Mouse (Mus musculus): Measurements from ENCODE around the gene Tgif1.

The Tgif1 gene

GRCm38 (mm10) chr17:70853436-70853905, at the start of gene Tgif1:
Tgif1 (minus strand) TSS chr17:70853546.
- in situ Hi-C loops (cut with MboI, MseI) = loop anchor here (5.0 to 25.0 kb wide), 2 partner anchors 134 to 1441 kb away; no protein-coding TSS in a partner anchor

- in situ Hi-C loops (cut with MboI, MseI) = no loop called here
These were observed 47.3 kb upstream of the Tgif1 start for GRCm38 (mm10) chr17:70900660-70901059.

- in situ Hi-C loops (cut with MboI, MseI) = no loop called here
These were observed 46.3 kb upstream of the Tgif1 start for GRCm38 (mm10) chr17:70899642-70900041.

GRCm38 (mm10) chr17:70894867-70895266, 41.5 kb upstream of the Tgif1 start:
- in situ Hi-C loops (cut with MboI, MseI) = no loop called here

GRCm38 (mm10) chr17:70893151-70893550, 39.8 kb upstream of the Tgif1 start:
- in situ Hi-C loops (cut with MboI, MseI) = no loop called here

DNA sequence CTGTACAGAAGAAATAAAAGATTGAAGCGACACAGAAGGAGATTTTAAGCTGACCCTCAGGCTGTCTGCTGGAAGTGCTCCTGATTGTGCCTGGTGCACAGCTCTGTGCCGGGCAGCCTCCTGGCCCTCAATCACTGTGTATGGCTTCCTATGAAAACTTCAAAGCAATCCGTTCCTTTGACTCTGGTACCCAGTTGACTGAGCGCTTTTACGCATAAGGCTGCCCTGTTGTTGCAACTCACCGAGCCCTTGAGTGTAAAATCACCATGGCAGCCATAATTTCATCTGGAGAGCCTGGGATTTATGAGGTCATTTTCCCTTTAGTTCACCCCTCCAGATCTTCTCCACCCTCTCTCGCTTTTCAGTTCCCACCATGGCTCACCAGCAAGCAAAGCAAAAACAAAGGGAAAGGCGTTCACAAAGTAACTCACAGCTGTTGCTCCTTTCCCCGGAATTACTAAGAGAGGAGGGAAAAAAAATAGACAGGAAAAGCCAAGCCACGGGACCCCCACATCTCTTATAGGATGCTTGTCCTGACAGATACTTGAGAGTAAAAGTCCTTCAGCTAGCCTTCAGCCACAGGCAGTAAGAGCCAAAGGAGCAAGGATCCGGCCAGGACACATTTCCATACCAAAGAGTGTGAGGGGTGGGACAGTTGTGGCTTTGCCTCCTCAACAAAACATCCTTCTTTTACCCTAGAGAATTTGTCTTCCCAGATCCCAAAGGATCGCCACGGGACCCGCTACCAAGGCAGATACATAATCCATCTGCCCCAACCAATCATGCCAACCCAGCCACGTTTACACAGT, 39.1 kb upstream of the Tgif1 start:
- in situ Hi-C loops (cut with MboI, MseI) = no loop called here

DNA sequence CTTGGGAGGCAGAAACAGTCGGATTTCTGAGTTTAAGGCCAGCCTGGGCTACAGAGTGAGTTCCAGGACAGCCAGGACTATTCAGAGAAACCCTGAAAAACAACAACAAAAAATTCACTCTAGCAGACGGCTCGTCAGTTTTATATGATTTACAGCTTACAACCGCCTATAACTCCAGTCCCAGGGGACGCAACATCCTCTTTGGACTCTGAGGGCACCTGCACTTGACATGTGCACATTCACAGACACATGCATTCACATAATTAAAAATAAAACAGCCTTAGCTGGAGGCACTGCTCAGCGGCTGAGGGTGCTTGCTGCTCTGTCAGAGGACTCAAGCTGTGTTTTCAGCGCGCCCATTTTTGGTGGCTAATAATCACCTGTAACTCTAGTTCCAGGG, 37.2 kb upstream of the Tgif1 start:
- in situ Hi-C loops (cut with MboI, MseI) = no loop called here

DNA sequence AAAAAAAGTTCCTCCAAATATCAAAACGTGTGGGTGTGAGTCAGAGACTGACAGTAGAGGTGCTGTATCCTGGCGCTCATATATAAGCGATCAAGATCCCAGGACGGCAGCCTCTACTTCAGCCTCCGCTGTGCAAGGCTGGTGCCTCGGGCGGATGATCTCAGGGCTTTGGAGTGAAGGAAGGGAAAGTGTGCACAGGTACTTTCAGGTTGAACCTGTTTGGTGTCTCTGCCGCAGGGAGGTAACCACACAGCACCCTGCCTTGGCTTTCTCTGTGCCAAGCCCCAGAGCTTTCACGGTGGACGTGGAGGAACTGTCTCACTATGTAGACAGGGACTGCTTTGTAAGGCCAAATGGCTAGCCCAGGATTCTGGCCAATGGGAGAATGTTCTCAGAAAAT, 35.3 kb upstream of the Tgif1 start:
- in situ Hi-C loops (cut with MboI, MseI) = no loop called here

GRCm38 (mm10) chr17:70887848-70888247, 34.5 kb upstream of the Tgif1 start:
- in situ Hi-C loops (cut with MboI, MseI) = no loop called here

DNA sequence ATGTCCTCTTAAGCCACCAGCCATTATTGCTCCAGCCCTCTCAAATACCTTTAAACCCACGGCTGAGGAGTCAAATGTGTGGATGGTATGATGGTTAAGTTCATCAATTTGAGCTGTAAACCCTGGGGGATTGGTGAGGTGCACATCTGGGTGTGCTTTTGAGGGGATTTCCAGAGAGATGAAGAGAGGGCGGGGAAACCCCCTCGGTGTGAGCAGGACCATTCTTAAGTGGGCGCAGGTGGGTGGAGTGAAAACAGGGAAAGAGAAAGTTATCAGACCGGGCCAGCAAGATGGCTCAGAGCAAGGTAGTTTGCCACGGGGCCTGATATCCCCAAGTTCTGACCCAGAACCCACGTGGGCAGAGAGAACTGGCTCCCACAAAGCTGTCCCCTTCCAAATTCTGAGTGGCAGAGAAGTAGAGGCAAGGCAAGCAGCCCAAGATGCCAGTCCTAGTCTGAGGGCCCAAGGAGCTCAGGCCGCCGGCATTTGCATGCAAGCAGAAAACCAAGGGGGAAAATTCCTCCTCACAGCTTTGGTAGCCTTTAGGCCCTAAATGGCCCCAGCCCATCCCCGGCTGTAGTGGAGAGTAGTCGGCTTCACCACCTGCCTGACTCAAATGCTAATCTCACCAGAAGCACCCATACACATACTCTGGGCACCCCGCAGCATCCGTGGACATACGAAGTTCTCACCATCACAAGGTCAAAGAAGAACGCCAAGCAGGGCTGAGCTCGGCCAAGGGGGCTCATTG, 33.5 kb upstream of the Tgif1 start:
- in situ Hi-C loops (cut with MboI, MseI) = no loop called here

DNA sequence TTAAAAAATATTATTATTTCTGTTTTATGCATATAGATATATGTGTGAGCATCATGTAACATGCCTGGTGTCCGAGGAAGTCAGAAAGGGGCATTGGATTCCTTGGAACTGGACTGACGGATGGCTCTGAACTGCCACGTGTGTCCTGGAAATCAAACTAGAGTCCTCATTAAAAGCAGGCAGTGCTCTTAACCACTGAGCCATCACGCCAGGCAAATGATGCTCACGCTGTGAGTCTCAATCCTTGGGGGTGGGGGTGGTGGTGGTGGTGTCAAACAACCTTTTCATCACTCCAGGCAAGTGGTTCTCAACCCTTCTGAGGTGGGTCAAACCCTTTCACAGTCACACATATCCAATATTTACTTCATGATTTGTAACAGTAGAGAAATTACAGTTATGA, 32.5 kb upstream of the Tgif1 start:
- in situ Hi-C loops (cut with MboI, MseI) = no loop called here

DNA sequence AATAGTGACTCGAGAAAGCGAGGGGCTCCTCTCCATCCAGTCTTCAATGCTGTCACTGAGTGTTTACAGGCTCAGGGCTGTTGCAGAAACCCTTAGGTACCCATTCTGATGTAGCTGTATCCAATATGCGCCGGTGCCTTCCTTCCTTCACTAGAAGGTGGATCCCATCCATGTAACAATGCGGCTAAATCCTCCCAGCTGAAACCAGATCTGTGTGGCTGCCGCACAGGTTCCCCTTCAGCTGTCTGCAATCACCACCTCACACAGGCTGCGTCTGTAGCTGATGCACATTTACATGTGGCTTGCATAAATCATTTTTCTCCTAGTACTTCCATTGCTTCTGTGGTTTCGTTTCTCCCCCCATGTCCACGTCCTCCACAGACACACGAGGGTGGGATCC, 28.6 kb upstream of the Tgif1 start:
- in situ Hi-C loops (cut with MboI, MseI) = no loop called here

DNA sequence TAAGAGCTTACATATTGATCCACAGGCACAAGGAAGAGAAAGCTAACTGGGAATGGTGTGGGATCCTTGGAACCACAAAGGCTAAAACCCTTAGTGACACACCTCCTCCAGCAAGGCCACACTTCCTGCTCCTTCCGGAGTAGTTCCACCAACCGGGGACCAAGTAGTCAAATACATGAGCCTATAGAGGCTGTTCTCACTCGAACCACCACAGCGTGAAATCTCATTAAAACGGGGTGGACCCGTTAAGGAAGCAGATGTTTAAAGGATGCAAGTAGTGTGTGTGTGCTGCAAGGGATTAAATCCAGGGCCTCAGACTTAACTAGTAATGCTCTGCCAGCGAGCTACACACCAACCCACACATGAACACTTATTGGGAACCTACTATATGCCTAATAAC, 27.8 kb upstream of the Tgif1 start:
- in situ Hi-C loops (cut with MboI, MseI) = no loop called here

DNA sequence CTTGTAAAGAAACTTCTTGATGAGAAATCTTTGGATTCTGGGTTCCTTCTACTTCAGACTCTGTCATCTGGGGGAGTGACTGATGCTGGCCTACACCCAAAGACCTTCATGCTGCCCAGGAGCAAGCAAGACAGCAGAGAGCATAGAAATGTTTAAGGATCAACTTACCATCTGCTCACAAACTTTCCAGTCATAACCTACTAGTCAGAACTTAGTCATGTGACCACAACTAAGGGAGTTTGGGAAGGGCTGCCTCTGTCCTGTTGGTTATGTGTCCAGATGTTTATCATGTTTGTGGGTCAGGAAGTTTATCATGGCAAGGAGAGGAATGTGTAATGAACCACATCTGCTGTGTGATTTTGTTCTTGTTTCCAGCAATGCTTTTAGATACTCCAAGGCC, 24.9 kb upstream of the Tgif1 start:
- in situ Hi-C loops (cut with MboI, MseI) = no loop called here

GRCm38 (mm10) chr17:70873778-70874124, 20.4 kb upstream of the Tgif1 start:
- in situ Hi-C loops (cut with MboI, MseI) = loop anchor here (25.0 kb wide), 1 partner anchor 1461 kb away; no protein-coding TSS in a partner anchor

GRCm38 (mm10) chr17:70872936-70873777, 19.8 kb upstream of the Tgif1 start:
- in situ Hi-C loops (cut with MboI, MseI) = loop anchor here (25.0 kb wide), 1 partner anchor 1461 kb away; no protein-coding TSS in a partner anchor

GRCm38 (mm10) chr17:70872094-70872929, 19.0 kb upstream of the Tgif1 start:
- in situ Hi-C loops (cut with MboI, MseI) = loop anchor here (25.0 kb wide), 1 partner anchor 1460 kb away; no protein-coding TSS in a partner anchor

GRCm38 (mm10) chr17:70871676-70872075, 18.3 kb upstream of the Tgif1 start:
- in situ Hi-C loops (cut with MboI, MseI) = loop anchor here (25.0 kb wide), 1 partner anchor 1459 kb away; no protein-coding TSS in a partner anchor

GRCm38 (mm10) chr17:70870581-70870980, 17.2 kb upstream of the Tgif1 start:
- in situ Hi-C loops (cut with MboI, MseI) = loop anchor here (25.0 kb wide), 1 partner anchor 1458 kb away; no protein-coding TSS in a partner anchor

- in situ Hi-C loops (cut with MboI, MseI) = loop anchor here (25.0 kb wide), 1 partner anchor 1456 kb away; no protein-coding TSS in a partner anchor
These were observed 15.4 kb upstream of the Tgif1 start for GRCm38 (mm10) chr17:70868577-70869229.

Measured in T-helper 1 cell (primary cell).